Mouse (Mus musculus): ENCODE data around the gene Snx13.

Snx13 gene

GRCm38 (mm10) chr12:35047320-35048225, 587 bp downstream of the Snx13 start:
- DNase-seq (ENCODE audit: low spot score), result peak; percentile 83

GRCm38 (mm10) chr12:35048891-35049290, 1.9 kb downstream of the Snx13 start:
- DNase-seq (ENCODE audit: low spot score), result no peak

GRCm38 (mm10) chr12:35050501-35050900, 3.5 kb downstream of the Snx13 start:
- no peak for DNase-seq (ENCODE audit: low spot score)

GRCm38 (mm10) chr12:35050964-35051758, 4.2 kb downstream of the Snx13 start:
- DNase-seq (ENCODE audit: low spot score), result no peak

- DNase-seq (ENCODE audit: low spot score), result no peak
Measured at GRCm38 (mm10) chr12:35054420-35054819, 7.4 kb downstream of the Snx13 start.

- DNase-seq (ENCODE audit: low spot score), result no peak
Measured at GRCm38 (mm10) chr12:35055114-35056095, 8.4 kb downstream of the Snx13 start.

- no peak for DNase-seq (ENCODE audit: low spot score)
Measured at GRCm38 (mm10) chr12:35063697-35064468, 16.9 kb downstream of the Snx13 start.

GRCm38 (mm10) chr12:35067621-35068020, 20.6 kb downstream of the Snx13 start:
- DNase-seq (ENCODE audit: low spot score), result no peak

GRCm38 (mm10) chr12:35071336-35071735, 24.4 kb downstream of the Snx13 start:
- DNase-seq (ENCODE audit: low spot score), result no peak

GRCm38 (mm10) chr12:35072178-35072577, 25.2 kb downstream of the Snx13 start:
- no peak for DNase-seq (ENCODE audit: low spot score)

- no peak for DNase-seq (ENCODE audit: low spot score)
Measured at GRCm38 (mm10) chr12:35075993-35076392, 29.0 kb downstream of the Snx13 start.

GRCm38 (mm10) chr12:35123549-35123948, 76.6 kb downstream of the Snx13 start:
- no peak for DNase-seq (ENCODE audit: low spot score)

GRCm38 (mm10) chr12:35153186-35153585, 106.2 kb downstream of the Snx13 start:
- DNase-seq (ENCODE audit: low spot score), result no peak

- DNase-seq (ENCODE audit: low spot score), result no peak
Measured at GRCm38 (mm10) chr12:35154149-35154548, 107.2 kb downstream of the Snx13 start.

- no peak for DNase-seq (ENCODE audit: low spot score)
Measured at GRCm38 (mm10) chr12:35157237-35157636, 110.3 kb downstream of the Snx13 start.

- DNase-seq (ENCODE audit: low spot score), result no peak
Measured at GRCm38 (mm10) chr12:35161690-35162089, 114.7 kb downstream of the Snx13 start.

- DNase-seq (ENCODE audit: low spot score), result peak; percentile 5
Measured at GRCm38 (mm10) chr12:35170275-35170674, 123.3 kb downstream of the Snx13 start.

- no peak for DNase-seq (ENCODE audit: low spot score)
Measured at GRCm38 (mm10) chr12:35175938-35176337, 129.0 kb downstream of the Snx13 start.

GRCm38 (mm10) chr12:35176628-35177027, 129.6 kb downstream of the Snx13 start:
- no peak for DNase-seq (ENCODE audit: low spot score)

GRCm38 (mm10) chr12:35182675-35183074, 135.7 kb downstream of the Snx13 start:
- peak; percentile 90 for DNase-seq (ENCODE audit: low spot score)

GRCm38 (mm10) chr12:35184261-35184660, 137.3 kb downstream of the Snx13 start:
- no peak for DNase-seq (ENCODE audit: low spot score)

Data from testis, postnatal 10 days (tissue).